Mouse (Mus musculus): ENCODE results near the gene Sowahd.

Sowahd gene

DNA sequence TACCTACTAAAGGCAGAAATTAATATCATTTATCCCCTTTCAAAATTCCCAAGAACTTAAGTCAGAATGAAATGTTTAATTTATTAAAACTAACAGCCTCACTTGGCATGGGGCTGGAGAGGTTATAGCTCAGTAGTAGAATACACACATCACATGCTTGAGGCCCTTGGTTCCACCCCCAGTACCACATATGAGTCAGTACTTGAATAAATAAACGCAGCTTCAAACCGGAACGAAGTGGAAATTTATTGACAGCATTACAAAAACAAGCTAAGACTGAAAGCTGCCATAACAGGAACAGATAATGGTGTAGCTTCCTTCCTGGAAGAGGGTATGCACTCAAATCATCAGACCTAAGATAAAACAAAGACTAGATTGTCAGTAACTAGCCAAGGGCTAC lies 42.8 kb downstream of the Sowahd start:
- DNase-seq (ENCODE audit: low spot score), result no peak

DNA sequence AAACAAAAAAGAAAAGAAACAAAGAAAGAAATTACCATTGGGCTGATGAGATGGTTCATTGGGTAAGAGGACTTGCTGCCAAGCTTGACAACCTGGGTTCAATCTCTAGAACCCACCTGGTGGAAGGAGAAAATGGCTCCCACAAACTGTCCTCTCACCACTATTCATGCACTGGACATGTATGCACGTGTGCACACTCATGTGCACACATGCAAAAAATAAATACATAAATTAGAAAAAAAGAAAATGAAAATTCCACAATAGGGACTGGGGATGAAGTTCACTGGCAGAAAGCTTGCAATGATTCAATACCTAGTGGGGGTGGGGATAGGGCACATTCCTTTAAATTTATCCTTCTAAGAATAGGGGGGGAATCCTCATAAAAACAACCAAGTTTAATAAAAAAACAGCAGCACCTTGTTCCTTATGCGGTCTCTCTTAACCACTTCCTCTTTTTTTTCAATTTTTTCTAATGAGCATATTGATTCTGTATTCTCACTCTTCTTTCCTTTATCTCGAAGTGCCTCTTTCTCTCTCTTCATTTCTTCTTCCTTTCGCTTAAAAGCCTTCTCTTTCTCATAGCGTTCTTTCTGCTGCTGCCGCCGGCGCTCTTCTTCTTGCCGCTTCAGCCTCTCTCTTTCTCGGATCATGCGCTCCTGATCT lies 46.6 kb downstream of the Sowahd start:
- no peak for DNase-seq (ENCODE audit: low spot score)

DNA sequence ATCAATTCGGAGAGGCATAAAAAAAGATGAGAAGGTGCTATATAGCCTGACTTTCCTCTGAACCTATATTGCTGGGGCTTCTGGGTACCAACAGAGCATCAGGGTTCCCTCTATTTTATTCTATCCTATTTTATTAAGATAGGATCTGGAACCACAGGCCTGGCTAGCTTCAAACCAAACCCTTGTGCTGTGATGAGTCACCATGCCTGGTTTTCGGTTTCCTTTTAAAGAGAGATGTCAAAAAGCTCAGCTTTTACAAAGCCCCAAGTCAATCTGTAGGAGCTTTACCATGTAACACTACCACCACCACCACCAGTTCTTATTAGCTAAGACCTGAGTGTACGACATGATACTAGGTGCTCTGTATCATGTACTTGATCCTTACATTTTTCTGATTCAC lies 50.0 kb downstream of the Sowahd start:
- no peak for DNase-seq (ENCODE audit: low spot score)
